Mouse (Mus musculus) ES-E14 (cell line): ENCODE data around the gene Phf21a.

Source experiments
- CHD2 ChIP-seq: IDR thresholded peaks from 2 replicates; pipeline ENCODE4 v1.6.1; 2014; ENCODE audit warnings: mild to moderate bottlenecking, low read depth, low read length, inconsistent platforms
- HCFC1 ChIP-seq: IDR thresholded peaks from 2 replicates; pipeline ENCODE4 v1.6.1; 2012; ENCODE audit warnings: low read length, inconsistent platforms, borderline replicate concordance; ENCODE audit not compliant: insufficient read depth
- ZNF384 ChIP-seq: IDR thresholded peaks from 2 replicates; pipeline ENCODE4 v1.6.1; 2012; ENCODE audit warnings: low read depth, low read length, inconsistent platforms

DNA sequence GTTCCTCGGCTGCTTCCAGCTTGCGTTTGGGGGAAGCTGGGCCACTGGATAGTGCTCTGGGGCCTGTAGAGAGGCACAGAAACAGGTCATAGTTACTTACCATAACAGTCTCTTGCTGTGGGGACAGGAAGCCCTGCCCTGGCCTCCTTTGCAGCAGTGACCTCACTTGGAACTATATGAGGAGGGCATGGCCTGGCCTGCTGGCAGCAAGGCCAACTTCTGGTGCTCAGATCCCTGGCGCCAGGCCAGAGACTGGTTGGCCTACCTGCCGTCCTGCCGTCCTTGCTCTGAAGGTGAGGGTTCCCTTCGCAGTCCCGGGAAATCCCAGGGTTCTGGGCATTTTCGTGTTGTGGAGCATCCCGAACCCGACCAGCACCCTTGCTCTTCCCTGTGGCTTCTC lies 318.8 kb downstream of the Phf21a start:
- TF ChIP-seq CHD2 (no peak), HCFC1 (no peak), ZNF384 (no peak)
